Mouse (Mus musculus): ENCODE data around the gene Ano6.
"Not testable (repeated sequence)": the region's sequence is repeated elsewhere in the genome, so short reads cannot be mapped to it uniquely, and the experiment has no call there.

The Ano6 gene

GRCm38 (mm10) chr15:95828018-95828646 lies 37.5 kb downstream of the Ano6 start:
- DNase-seq (ENCODE audit: low spot score), result not testable (repeated sequence)

GRCm38 (mm10) chr15:95828647-95829254 lies 38.1 kb downstream of the Ano6 start:
- DNase-seq (ENCODE audit: low spot score), result no peak

GRCm38 (mm10) chr15:95829553-95830205 lies 39.0 kb downstream of the Ano6 start:
- no peak for DNase-seq (ENCODE audit: low spot score)

- DNase-seq (ENCODE audit: low spot score), result no peak
These were observed 39.5 kb downstream of the Ano6 start for GRCm38 (mm10) chr15:95830206-95830560.

GRCm38 (mm10) chr15:95833292-95833691 lies 42.6 kb downstream of the Ano6 start:
- DNase-seq (ENCODE audit: low spot score), result no peak

- DNase-seq (ENCODE audit: low spot score), result no peak
These were observed 45.4 kb downstream of the Ano6 start for GRCm38 (mm10) chr15:95836077-95836476.

GRCm38 (mm10) chr15:95836646-95837434 lies 46.2 kb downstream of the Ano6 start:
- DNase-seq (ENCODE audit: low spot score), result no peak

GRCm38 (mm10) chr15:95837570-95837969 lies 46.9 kb downstream of the Ano6 start:
- no peak for DNase-seq (ENCODE audit: low spot score)

GRCm38 (mm10) chr15:95838171-95839020 lies 47.8 kb downstream of the Ano6 start:
- DNase-seq (ENCODE audit: low spot score), result peak; percentile 3

- no peak for DNase-seq (ENCODE audit: low spot score)
These were observed 49.1 kb downstream of the Ano6 start for GRCm38 (mm10) chr15:95839789-95840188.

- no peak for DNase-seq (ENCODE audit: low spot score)
These were observed 52.7 kb downstream of the Ano6 start for GRCm38 (mm10) chr15:95843183-95843949.

- DNase-seq (ENCODE audit: low spot score), result no peak
These were observed 53.8 kb downstream of the Ano6 start for GRCm38 (mm10) chr15:95844412-95844811.

GRCm38 (mm10) chr15:95846102-95846501 lies 55.5 kb downstream of the Ano6 start:
- DNase-seq (ENCODE audit: low spot score), result no peak

- DNase-seq (ENCODE audit: low spot score), result no peak
These were observed 57.9 kb downstream of the Ano6 start for GRCm38 (mm10) chr15:95848493-95849064.

- DNase-seq (ENCODE audit: low spot score), result peak; percentile 18
These were observed 59.1 kb downstream of the Ano6 start for GRCm38 (mm10) chr15:95849513-95850411.

- no peak for DNase-seq (ENCODE audit: low spot score)
These were observed 59.9 kb downstream of the Ano6 start for GRCm38 (mm10) chr15:95850546-95850945.

GRCm38 (mm10) chr15:95855051-95855844 lies 64.6 kb downstream of the Ano6 start:
- no peak for DNase-seq (ENCODE audit: low spot score)

- DNase-seq (ENCODE audit: low spot score), result no peak
These were observed 65.3 kb downstream of the Ano6 start for GRCm38 (mm10) chr15:95855953-95856352.

All from T-cell, adult 2 months (primary cell).